Mouse (Mus musculus): ENCODE data around the gene Chpf2. TPM values are rescaled to one million over a fixed set of nuclear protein-coding genes. Genes with fewer than 3 reads are reported as not detected.

Gene Chpf2
- polyA plus RNA-seq, 1 experiment: 25.7 TPM

- Histone ChIP-seq H3K36me3 (ENCODE audit: control insufficient read depth, insufficient read depth, low read length) (peaks cover 17% of the 10 kb centered on the region), H3K27ac (ENCODE audit: insufficient read depth, low read depth, low read length) (peak within 1 kb of the TSS; percentile 84), H3K4me3 (ENCODE audit: low read depth, low read length) (peak within 1 kb of the TSS; percentile 75), H3K4me1 (ENCODE audit: control insufficient read depth, insufficient read depth, insufficient read length, low read length) (peaks cover 8% of the 10 kb centered on the region), H3K27me3 (ENCODE audit: control insufficient read depth, insufficient read depth, low read length) (no peaks in the 10 kb centered on the region)
- peak; percentile 94 for TF ChIP-seq POLR2A (IDR thresholded peaks at IDR 0.05; ENCODE audit: low read depth, low read length)
- no peak for TF ChIP-seq CTCF (IDR thresholded peaks at IDR 0.05; ENCODE audit: extremely low read depth, insufficient read length, insufficient replicate concordance, low read depth, low read length)
- WGBS: 1% methylated on average over 48 of the region's 48 CpGs
Observed at GRCm38 (mm10) chr5:24577183-24577929, 9.2 kb upstream of the Chpf2 start, which contains the start of gene Abcf2. Gene Abcf2, minus strand, starts transcription at chr5:24577467.

GRCm38 (mm10) chr5:24578109-24578963 lies 8.2 kb upstream of the Chpf2 start:
- peaks cover 12% of the 10 kb centered on the region for H3K36me3 ChIP-seq (ENCODE audit: control insufficient read depth, insufficient read depth, low read length)
- H3K4me3 ChIP-seq (ENCODE audit: low read depth, low read length): no peak overlapping the region; the same call in 1 of the 2 replicates
- H3K27me3 ChIP-seq (ENCODE audit: control insufficient read depth, insufficient read depth, low read length): no peaks in the 10 kb centered on the region
- H3K27ac ChIP-seq (ENCODE audit: insufficient read depth, low read depth, low read length): peak overlapping the region; percentile 84; the same call in 1 of the 2 replicates
- WGBS: 61% methylated on average over 6 of the region's 6 CpGs
- H3K4me1 ChIP-seq (ENCODE audit: control insufficient read depth, insufficient read depth, insufficient read length, low read length): peaks cover 8% of the 10 kb centered on the region
- TF ChIP-seq CTCF (IDR thresholded peaks at IDR 0.05; ENCODE audit: extremely low read depth, insufficient read length, insufficient replicate concordance, low read depth, low read length): no peak
- TF ChIP-seq POLR2A (IDR thresholded peaks at IDR 0.05; ENCODE audit: low read depth, low read length): no peak

DNA sequence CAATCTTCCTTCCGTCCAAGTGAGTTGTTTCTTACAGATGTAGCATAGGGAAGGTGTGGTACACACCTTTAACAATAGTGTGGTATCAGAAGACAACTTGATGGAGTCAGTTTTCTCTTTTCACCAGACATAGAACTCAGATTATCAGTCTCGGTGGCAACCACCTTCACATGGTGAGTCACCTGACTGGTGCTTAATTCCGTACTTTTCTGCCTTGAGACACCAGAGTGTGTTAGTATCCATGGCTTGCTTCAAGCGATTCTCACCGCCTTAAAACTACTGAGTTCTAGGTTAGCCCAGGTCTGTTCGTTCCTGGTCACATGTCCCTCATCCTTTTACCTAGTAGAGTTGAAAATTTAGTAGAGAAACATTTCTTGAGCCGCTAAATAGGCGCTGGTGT lies 435 bp upstream of the Chpf2 start:
- peaks cover 9% of the 10 kb centered on the region for H3K4me1 ChIP-seq (ENCODE audit: control insufficient read depth, insufficient read depth, insufficient read length, low read length)
- no peaks in the 10 kb centered on the region; the same call in 1 of the 2 replicates for H3K36me3 ChIP-seq (ENCODE audit: control insufficient read depth, insufficient read depth, low read length)
- WGBS: 9% methylated on average over 8 of the region's 8 CpGs
- H3K27ac ChIP-seq (ENCODE audit: insufficient read depth, low read depth, low read length): no peak overlapping the region
- no peak for TF ChIP-seq CTCF (IDR thresholded peaks at IDR 0.05; ENCODE audit: extremely low read depth, insufficient read length, insufficient replicate concordance, low read depth, low read length)
- no peaks in the 10 kb centered on the region for H3K27me3 ChIP-seq (ENCODE audit: control insufficient read depth, insufficient read depth, low read length)
- peak overlapping the region; percentile 89 for H3K4me3 ChIP-seq (ENCODE audit: low read depth, low read length)

DNA sequence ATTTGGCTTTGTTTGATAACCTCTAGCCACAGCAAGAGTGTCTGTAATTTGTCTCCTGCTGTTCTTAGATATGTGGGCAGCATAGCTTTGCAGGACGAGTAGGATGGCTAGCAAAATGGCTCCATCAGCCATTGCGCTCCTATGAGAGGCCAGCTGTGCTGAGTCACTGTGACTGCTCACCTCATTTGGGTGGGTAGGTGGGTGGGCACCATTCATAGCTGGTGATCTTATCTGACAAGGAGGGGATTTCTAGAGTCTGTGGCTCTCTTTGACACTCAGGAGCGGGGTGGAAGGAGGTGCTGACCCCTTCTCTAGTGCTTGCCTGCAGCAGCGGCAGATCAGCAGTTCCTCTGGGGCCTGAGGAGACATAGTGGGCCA lies 648 bp downstream of the Chpf2 start:
- Histone ChIP-seq H3K27ac (ENCODE audit: insufficient read depth, low read depth, low read length) (no peak overlapping the region), H3K4me3 (ENCODE audit: low read depth, low read length) (peak overlapping the region; percentile 89), H3K27me3 (ENCODE audit: control insufficient read depth, insufficient read depth, low read length) (no peaks in the 10 kb centered on the region), H3K36me3 (ENCODE audit: control insufficient read depth, insufficient read depth, low read length) (peaks cover 5% of the 10 kb centered on the region; the same call in 1 of the 2 replicates), H3K4me1 (ENCODE audit: control insufficient read depth, insufficient read depth, insufficient read length, low read length) (peaks cover 9% of the 10 kb centered on the region)
- TF ChIP-seq CTCF (IDR thresholded peaks at IDR 0.05; ENCODE audit: extremely low read depth, insufficient read length, insufficient replicate concordance, low read depth, low read length) (no peak), POLR2A (IDR thresholded peaks at IDR 0.05; ENCODE audit: low read depth, low read length) (no peak)
- 27% methylated on average over 4 of the region's 4 CpGs for WGBS

GRCm38 (mm10) chr5:24589511-24590500 lies 3.3 kb downstream of the Chpf2 start:
- WGBS: 95% methylated on average over 20 of the region's 20 CpGs
- Histone ChIP-seq H3K36me3 (ENCODE audit: control insufficient read depth, insufficient read depth, low read length) (peaks cover 11% of the 10 kb centered on the region; the same call in 1 of the 2 replicates), H3K27me3 (ENCODE audit: control insufficient read depth, insufficient read depth, low read length) (no peaks in the 10 kb centered on the region), H3K27ac (ENCODE audit: insufficient read depth, low read depth, low read length) (no peak overlapping the region), H3K4me1 (ENCODE audit: control insufficient read depth, insufficient read depth, insufficient read length, low read length) (peaks cover 9% of the 10 kb centered on the region), H3K4me3 (ENCODE audit: low read depth, low read length) (no peak overlapping the region)
- no peak for TF ChIP-seq POLR2A (IDR thresholded peaks at IDR 0.05; ENCODE audit: low read depth, low read length)
- no peak for TF ChIP-seq CTCF (IDR thresholded peaks at IDR 0.05; ENCODE audit: extremely low read depth, insufficient read length, insufficient replicate concordance, low read depth, low read length)

GRCm38 (mm10) chr5:24591268-24591721 lies 4.8 kb downstream of the Chpf2 start:
- TF ChIP-seq POLR2A (IDR thresholded peaks at IDR 0.05; ENCODE audit: low read depth, low read length) (no peak), CTCF (IDR thresholded peaks at IDR 0.05; ENCODE audit: extremely low read depth, insufficient read length, insufficient replicate concordance, low read depth, low read length) (no peak)
- peaks cover 10% of the 10 kb centered on the region for H3K4me1 ChIP-seq (ENCODE audit: control insufficient read depth, insufficient read depth, insufficient read length, low read length)
- no peak overlapping the region for H3K27ac ChIP-seq (ENCODE audit: insufficient read depth, low read depth, low read length)
- peak overlapping the region; percentile 48 for H3K4me3 ChIP-seq (ENCODE audit: low read depth, low read length)
- WGBS: 50% methylated on average over 23 of the region's 23 CpGs
- peaks cover 11% of the 10 kb centered on the region; the same call in 1 of the 2 replicates for H3K36me3 ChIP-seq (ENCODE audit: control insufficient read depth, insufficient read depth, low read length)
- H3K27me3 ChIP-seq (ENCODE audit: control insufficient read depth, insufficient read depth, low read length): no peaks in the 10 kb centered on the region
